Mouse (Mus musculus) liver, adult 2 months (tissue): ENCODE results near the gene Metrn. TPM values are rescaled to one million over a fixed set of nuclear protein-coding genes. Genes with fewer than 3 reads are reported as not detected.

Experiments used
- DNase-seq: peaks from one replicate; pipeline ENCODE4 v3.0.0-alpha.2; 2011; ENCODE audit warnings: low read depth, low spot score; ENCODE audit errors: extremely low read depth
- H3K27ac ChIP-seq: fragments of 200-500 bp; replicated peaks from 2 replicates; pipeline ENCODE4 v1.5.1; 2012; ENCODE audit warnings: low read depth, mild to moderate bottlenecking, control low read depth, inconsistent platforms, low read length; ENCODE audit not compliant: insufficient read depth
- H3K27me3 ChIP-seq: fragments of 200-500 bp; 2 replicates; pipeline ENCODE4 v1.6.1; 2012; ENCODE audit warnings: mild to moderate bottlenecking, moderate library complexity, low read length, inconsistent platforms; ENCODE audit not compliant: control insufficient read depth, insufficient read depth
- H3K36me3 ChIP-seq: fragments of 200-500 bp; 2 replicates; pipeline ENCODE4 v1.6.1; 2012; ENCODE audit warnings: low read length, inconsistent platforms; ENCODE audit not compliant: control insufficient read depth, insufficient read depth
- H3K4me1 ChIP-seq: fragments of 200-500 bp; 2 replicates; pipeline ENCODE4 v1.6.1; 2011; ENCODE audit warnings: low read length; ENCODE audit not compliant: control insufficient read depth, insufficient read depth
- H3K4me3 ChIP-seq: fragments of 200-500 bp; 2 replicates; pipeline ENCODE4 v1.5.1; 2011; ENCODE audit warnings: low read depth, mild to moderate bottlenecking, control low read depth, low read length, moderate library complexity; ENCODE audit not compliant: insufficient read depth
- H3K79me2 ChIP-seq: fragments of 200-500 bp; 2 replicates; pipeline ENCODE4 v1.6.1; 2012; ENCODE audit warnings: inconsistent platforms, mild to moderate bottlenecking, low read length, moderate library complexity; ENCODE audit not compliant: control insufficient read depth, insufficient read depth
- H3K9ac ChIP-seq: fragments of 200-500 bp; 2 replicates; pipeline ENCODE4 v1.6.1; 2012; ENCODE audit warnings: low read depth, mild to moderate bottlenecking, control low read depth, inconsistent platforms, low read length
- CTCF ChIP-seq: fragments of 200-500 bp; IDR thresholded peaks from 2 replicates; pipeline ENCODE4 v1.5.1; 2011; ENCODE audit warnings: low read depth, low read length, control low read depth
- POLR2A ChIP-seq: fragments of 200-500 bp; IDR thresholded peaks from 2 replicates; pipeline ENCODE4 v1.6.1; 2011; ENCODE audit warnings: low read length, control low read depth; ENCODE audit not compliant: insufficient read depth; ENCODE audit errors: extremely low read depth
- WGBS: fragments of 180-500 bp; shearing (Covaris S2); methylation state at CpG from one replicate; pipeline ENCODE4 v1.1.7; 2018; 5-methylcytosine and 5-hydroxymethylcytosine counted together
- polyA plus RNA-seq: library from polyadenylated mRNA; depleted of rRNA; stranded (reverse); fragments of >200 nt; gene quantifications from 2 replicates; pipeline ENCODE4 v1.2.3, GENCODE M21; 2012
- total RNA-seq: library from RNA; depleted of rRNA; stranded (reverse); fragments of >200 nt; gene quantifications from 2 replicates; pipeline ENCODE4 v1.2.3, GENCODE M21; 2014

Metrn gene
- total and polyA plus RNA-seq, 2 experiments: 21.6 to 22.2 TPM

DNA sequence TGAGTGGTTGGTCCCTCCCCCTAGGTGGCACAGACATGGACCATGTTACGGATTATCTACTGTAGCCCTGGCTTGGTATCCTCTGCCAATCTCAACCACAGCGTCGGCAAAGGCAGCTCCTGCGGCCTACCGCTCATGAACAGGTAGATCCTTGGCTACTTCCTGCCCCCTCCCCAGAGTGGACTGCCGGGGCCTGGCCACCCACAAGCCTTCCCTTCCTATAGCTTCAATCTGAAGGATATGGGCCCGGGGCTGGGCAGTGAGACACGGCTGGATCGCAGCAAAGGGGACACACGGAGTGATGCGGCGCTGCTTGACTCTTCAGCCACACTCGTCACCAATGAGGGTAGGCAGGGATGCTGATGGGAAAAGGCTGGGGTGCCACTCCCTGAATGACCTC lies 30.1 kb upstream of the Metrn start:
- Histone ChIP-seq H3K9ac (no peak overlapping the region), H3K79me2 (peaks cover 25% of the 10 kb centered on the region), H3K4me3 (no peak overlapping the region), H3K27me3 (no peaks in the 10 kb centered on the region), H3K4me1 (peaks cover 31% of the 10 kb centered on the region), H3K27ac (no peak overlapping the region), H3K36me3 (0 out of 2 replicates have a peak, but pooled peaks cover 4% of the 10 kb centered on the region)
- TF ChIP-seq CTCF: no peak
- TF ChIP-seq POLR2A: no peak
- DNase-seq: no peak
- 96% methylated on average over 13 of the region's 13 CpGs for WGBS

DNA sequence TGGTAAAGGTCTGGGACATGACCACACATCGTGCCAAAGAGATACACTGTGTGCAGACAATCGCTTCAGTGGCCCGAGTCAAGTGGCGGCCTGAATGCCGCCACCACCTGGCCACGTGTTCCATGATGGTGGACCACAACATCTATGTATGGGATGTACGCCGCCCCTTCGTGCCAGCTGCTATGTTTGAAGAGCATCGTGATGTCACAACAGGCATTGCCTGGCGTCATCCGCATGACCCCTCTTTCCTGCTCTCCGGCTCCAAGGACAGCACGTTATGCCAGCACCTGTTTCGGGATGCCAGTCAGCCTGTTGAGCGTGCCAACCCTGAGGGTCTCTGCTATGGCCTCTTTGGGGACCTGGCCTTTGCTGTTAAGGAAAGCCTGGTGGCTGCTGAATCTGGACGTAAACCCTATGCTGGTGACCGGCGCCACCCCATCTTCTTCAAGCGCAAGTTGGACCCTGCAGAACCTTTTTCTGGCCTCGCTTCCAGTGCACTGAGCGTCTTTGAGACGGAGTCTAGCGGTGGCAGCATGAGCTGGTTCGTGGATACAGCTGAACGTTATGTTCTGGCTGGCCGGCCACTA lies 29.1 kb upstream of the Metrn start:
- TF ChIP-seq CTCF (no peak), POLR2A (no peak)
- H3K27ac ChIP-seq: no peak overlapping the region
- DNase-seq: no peak
- no peak overlapping the region for H3K4me3 ChIP-seq
- H3K9ac ChIP-seq: no peak overlapping the region
- peaks cover 22% of the 10 kb centered on the region for H3K4me1 ChIP-seq
- H3K36me3 ChIP-seq: 0 out of 2 replicates have a peak, but pooled peaks cover 4% of the 10 kb centered on the region
- 97% methylated on average over 27 of the region's 27 CpGs for WGBS
- peaks cover 17% of the 10 kb centered on the region for H3K79me2 ChIP-seq
- H3K27me3 ChIP-seq: no peaks in the 10 kb centered on the region

DNA sequence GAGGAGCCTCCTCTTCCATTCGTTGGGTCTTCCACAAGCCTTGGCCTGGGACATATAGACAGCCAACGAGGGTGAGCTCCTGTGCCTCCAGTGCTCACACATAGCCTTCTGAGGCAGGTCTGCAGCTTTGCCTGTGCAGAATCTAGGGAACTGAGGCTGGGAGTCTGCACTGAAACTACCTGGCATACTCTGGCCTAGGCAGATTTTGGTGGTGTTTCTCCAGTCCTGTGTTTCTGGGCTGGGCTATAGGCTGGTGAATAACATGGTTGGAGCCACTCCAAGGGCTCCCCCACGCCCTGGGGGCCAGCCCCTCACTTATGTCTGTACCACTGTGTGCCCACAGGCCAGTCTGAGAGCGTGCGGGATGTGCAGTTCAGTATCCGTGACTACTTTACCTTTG lies 28.4 kb upstream of the Metrn start:
- no peak overlapping the region for H3K27ac ChIP-seq
- TF ChIP-seq CTCF (no peak), POLR2A (no peak)
- DNase-seq: no peak
- no peaks in the 10 kb centered on the region for H3K27me3 ChIP-seq
- no peak overlapping the region for H3K9ac ChIP-seq
- H3K4me3 ChIP-seq: no peak overlapping the region
- WGBS: 91% methylated on average over 6 of the region's 6 CpGs
- peaks cover 11% of the 10 kb centered on the region for H3K79me2 ChIP-seq
- 0 out of 2 replicates have a peak, but pooled peaks cover 2% of the 10 kb centered on the region for H3K36me3 ChIP-seq
- peaks cover 16% of the 10 kb centered on the region for H3K4me1 ChIP-seq

DNA sequence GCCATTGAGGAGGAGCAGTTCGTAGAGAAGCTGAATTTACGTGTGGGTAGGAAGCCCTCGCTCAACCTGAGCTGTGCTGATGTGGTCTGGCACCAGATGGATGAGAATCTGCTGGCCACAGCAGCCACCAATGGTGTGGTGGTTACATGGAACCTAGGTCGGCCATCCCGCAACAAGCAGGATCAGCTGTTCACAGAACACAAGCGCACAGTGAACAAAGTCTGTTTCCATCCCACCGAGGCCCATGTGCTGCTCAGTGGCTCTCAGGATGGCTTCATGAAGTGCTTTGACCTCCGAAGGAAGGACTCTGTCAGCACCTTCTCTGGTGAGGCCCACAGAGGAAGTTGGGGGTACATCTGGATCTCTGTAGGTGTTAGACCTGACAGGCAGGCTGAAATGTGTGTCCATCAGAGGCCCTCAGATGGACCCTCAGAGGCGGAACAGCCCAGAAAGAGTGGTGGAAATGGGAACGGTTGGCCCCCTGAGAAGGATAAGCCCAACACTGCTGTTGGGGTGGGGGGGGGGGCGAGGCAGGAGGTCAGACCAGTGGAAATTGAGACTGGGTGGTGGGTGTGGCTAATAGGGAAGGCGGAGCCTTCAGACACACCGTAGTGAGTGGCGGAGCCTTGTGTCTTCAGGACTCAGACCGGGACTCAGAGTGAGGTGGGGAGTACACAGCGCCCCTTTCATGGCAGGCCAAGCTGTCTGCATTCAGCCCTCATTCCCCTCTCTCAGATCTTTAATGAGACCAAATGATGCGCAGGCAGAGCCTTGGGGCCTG lies 27.6 kb upstream of the Metrn start:
- Histone ChIP-seq H3K79me2 (peaks cover 11% of the 10 kb centered on the region), H3K36me3 (no peaks in the 10 kb centered on the region), H3K4me3 (peak overlapping the region; percentile 58), H3K27me3 (peaks cover 3% of the 10 kb centered on the region), H3K27ac (no peak overlapping the region), H3K9ac (peak overlapping the region; percentile 64; the same call in 1 of the 2 replicates), H3K4me1 (peaks cover 13% of the 10 kb centered on the region)
- TF ChIP-seq POLR2A (no peak), CTCF (no peak)
- DNase-seq: no peak
- WGBS: 77% methylated on average over 17 of the region's 17 CpGs

DNA sequence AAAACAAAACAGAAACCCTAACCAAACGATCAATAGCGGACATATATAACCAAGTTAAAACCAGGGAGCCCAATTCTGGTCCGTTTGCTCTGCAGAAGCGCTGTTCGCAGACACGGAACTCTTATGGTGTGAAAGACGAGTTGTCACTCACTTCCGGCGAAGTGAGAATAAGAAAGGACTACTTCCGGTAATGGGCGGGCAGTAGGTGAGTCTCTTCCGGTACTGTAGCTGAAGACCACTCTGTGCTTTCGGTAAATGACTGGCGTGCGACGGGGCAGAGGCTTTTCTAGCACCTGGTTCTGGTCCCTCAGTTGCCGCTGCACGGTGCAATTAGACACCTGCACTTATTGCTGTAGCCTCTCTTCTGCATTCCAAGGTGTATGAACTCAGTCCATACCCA lies 26.5 kb upstream of the Metrn start, which contains the start of gene Wdr24:
Wdr24 (plus strand) TSS at position 176 of the 400 bp plus-strand sequence.
- Histone ChIP-seq H3K4me1 (peaks cover 10% of the 10 kb centered on the region), H3K9ac (peak within 1 kb of the TSS; percentile 64), H3K36me3 (no peaks in the 10 kb centered on the region), H3K27me3 (peaks cover 9% of the 10 kb centered on the region), H3K79me2 (peaks cover 11% of the 10 kb centered on the region), H3K4me3 (peak within 1 kb of the TSS; percentile 58), H3K27ac (no peak within 1 kb of the TSS)
- DNase-seq: peak; percentile 82
- WGBS: under 1% methylated on average over 18 of the region's 18 CpGs
- TF ChIP-seq CTCF (no peak), POLR2A (no peak)
